Mouse (Mus musculus): ENCODE measurements around the gene Dnajb4.

Gene Dnajb4

GRCm38 (mm10) chr3:152209967-152210634, at the start of gene Dnajb4, which contains the start of gene Fubp1:
Gene Dnajb4, minus strand, starts transcription at chr3:152210302.
Gene Fubp1, plus strand, starts transcription at chr3:152210422.
- peak; percentile 98 to 100 for DNase-seq (ENCODE audit: low spot score in 2 of 2)

DNA sequence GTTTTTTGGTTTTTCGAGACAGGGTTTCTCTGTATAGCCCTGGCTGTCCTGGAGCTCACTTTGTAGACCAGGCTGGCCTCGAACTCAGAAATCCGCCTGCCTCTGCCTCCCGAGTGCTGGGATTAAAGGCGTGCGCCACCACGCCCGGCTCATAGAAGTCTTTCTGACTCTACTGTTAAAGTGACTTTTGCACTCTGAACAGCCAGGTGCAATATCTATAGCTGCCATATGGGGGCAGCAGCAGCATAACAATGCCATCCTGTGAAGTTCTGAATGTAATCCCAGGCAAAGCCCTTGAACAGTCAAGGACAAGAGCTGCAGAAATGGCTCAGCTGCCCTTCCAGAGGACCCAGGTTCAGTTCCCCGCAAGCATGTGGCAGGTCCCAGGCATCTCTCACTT, 49.3 kb upstream of the Dnajb4 start:
- DNase-seq (ENCODE audit: low spot score in 2 of 2), result peak; percentile 42 to 75

DNA sequence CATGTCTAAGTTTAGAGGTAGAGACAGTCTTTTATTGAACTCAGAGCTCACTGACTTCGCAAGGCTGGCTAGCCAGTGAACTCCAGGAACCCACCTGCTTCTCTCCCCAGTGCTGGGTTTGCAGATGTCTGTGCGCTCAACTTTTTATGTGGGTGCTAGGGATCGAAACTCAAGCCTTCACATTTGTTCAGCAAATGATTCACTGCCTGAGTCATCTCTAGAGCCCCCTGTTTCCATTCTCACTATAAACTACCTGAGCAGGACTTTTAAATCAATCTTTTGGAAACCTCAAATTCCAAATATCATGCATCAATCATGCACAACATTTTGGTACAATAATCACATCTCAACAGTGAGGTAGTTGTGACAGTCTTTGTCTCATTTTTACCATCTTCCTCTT, 47.4 kb upstream of the Dnajb4 start:
- no peak for DNase-seq (ENCODE audit: low spot score in 2 of 2)

DNA sequence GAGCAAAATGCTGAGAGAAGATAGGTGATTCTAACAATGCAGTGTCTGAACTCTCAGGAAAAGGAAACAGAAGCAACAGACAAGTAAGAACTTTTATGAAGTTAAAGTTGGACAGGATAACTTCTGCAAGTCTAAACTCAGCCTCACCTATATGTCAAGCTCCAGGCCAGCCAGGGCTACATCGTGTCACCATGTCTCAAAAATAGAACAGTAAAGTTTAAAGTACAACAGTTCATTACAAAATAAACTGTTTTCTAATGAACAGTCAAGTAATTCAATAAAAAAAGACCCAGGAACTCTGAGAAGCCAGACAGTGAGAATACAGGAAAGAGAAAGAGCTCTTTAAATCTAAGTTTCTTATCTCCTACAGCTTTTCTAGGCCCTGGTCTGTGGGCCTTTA, 40.4 kb upstream of the Dnajb4 start:
- no peak for DNase-seq (ENCODE audit: low spot score in 2 of 2)

DNA sequence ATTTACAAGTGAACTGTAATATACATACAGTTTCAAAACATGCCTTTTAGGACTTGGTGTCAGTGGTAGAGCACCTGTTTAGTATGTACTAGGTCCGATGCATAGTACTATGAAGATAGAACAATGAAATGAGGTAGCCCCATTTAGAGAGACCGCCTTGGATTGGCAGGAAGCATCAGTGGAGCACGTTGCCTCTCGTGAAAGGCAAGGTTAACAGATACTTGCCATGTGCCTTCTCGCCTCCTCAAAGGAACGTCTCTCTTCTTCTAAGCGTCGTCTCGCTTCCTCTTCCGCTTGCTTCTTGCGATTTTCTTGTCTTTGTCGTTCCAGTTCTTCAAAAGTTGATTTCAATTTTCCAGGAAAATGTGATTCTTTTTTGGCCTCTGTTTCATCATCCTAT, 37.6 kb upstream of the Dnajb4 start:
- DNase-seq (ENCODE audit: low spot score in 2 of 2), result no peak

DNA sequence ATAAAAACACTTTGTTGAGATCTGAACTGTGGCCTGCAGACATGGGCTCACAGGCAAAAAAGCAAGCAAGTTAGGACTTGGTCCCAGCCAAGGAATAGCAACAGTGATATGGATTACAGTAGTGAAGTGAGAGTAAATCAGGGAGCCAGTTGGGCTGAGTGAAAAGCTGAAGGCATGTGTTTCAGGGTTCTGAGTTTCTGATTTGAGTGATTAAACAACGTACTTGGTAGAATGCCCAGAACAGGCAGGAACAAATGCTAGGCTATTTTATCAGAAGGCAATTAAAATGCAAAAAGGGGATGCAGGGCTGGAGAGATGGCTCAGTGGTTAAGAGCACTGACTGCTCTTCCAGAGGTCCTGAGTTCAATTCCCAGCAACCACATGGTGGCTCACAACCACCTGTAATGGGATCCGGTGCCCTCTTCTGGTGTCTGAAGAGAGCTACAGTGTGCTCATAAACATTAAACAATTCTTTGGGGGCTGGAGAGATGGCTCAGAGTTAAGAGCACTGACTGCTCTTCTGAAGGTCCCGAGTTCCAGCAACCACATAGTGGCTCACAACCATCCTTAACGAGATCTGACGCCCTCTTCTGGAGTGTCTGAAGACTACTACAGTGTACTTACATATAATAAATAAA, 35.3 kb upstream of the Dnajb4 start:
- DNase-seq (ENCODE audit: low spot score in 2 of 2), result no peak

- no peak for DNase-seq (ENCODE audit: low spot score in 2 of 2)
These were observed 33.2 kb upstream of the Dnajb4 start for GRCm38 (mm10) chr3:152243304-152243703.

DNA sequence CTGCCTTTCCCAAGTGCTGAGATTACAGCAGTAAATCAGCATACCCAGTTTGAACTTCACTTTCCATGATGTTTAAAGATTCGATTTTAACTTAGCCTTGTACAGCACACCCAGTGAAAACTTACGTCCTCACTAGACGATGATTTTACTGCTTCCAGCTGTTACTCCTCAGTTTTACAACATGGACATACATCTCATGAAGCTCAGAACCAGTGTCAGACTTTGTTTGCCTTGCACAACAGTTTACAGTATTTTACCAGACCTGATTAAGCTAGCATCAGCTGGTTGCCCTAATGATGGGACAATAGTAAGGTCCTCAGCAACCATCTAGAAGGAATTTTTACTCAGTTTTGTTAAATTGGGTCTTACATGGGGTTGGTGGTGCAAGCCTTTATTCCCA, 31.0 kb upstream of the Dnajb4 start:
- no peak for DNase-seq (ENCODE audit: low spot score in 2 of 2)

DNA sequence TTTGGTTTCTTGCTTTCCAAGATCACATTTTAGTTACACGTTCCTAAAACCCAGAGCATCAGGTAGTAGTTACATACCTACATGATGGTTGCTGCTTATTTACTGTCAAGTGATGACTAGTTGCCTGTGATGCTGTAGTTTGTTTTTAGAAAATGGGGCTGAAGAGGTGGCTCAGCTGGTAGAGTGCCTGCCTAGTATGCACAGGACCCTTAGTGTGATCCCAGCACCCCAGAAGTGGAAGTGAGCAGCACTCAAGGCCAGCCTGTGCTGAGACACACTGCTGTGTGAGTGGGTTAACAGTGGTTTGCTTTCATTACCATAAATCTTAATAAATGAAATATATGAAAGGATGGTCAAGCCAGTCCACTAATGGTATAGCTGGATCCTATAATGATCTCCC, 29.5 kb upstream of the Dnajb4 start:
- DNase-seq (ENCODE audit: low spot score in 2 of 2), result no peak

DNA sequence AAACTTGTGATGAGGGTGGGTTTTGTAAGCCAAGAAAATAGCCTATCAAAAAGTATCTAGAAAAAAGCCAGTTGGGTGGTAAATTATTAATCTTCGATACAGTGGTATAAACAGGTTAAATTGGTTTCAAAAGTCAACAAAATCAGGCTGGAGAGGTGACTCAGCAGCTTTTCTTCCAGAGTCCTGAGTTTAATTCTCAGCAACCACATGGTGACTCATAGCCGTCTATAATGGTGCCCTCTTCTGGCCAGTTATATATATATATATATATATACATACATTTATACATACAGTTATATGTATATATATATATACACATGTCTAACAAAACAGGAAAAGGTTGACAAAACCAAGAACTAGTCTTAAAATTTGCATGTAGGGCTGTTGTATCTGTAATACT, 28.7 kb upstream of the Dnajb4 start:
- no peak for DNase-seq (ENCODE audit: low spot score in 2 of 2)

GRCm38 (mm10) chr3:152235805-152236204, 25.7 kb upstream of the Dnajb4 start:
- DNase-seq (ENCODE audit: low spot score in 2 of 2), result no peak

DNA sequence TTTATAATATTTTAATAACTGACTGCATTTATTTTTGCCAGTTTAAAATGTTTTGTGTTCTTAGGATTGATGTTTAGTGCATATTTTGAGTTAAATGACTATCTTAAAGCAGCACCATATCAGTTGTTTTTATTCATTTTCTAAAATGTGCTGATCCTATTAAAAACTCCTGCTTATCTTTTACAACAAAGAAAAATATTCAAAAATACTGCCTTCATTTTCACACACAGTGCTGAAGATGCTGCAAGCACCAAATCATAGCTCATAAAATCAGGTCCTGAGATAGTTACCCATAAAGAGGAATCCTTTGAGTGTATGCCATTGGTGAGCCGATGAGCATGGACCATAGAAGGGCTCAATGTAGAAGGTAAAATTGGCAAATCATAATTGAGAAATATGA, 25.1 kb upstream of the Dnajb4 start:
- DNase-seq (ENCODE audit: low spot score in 2 of 2), result no peak

DNA sequence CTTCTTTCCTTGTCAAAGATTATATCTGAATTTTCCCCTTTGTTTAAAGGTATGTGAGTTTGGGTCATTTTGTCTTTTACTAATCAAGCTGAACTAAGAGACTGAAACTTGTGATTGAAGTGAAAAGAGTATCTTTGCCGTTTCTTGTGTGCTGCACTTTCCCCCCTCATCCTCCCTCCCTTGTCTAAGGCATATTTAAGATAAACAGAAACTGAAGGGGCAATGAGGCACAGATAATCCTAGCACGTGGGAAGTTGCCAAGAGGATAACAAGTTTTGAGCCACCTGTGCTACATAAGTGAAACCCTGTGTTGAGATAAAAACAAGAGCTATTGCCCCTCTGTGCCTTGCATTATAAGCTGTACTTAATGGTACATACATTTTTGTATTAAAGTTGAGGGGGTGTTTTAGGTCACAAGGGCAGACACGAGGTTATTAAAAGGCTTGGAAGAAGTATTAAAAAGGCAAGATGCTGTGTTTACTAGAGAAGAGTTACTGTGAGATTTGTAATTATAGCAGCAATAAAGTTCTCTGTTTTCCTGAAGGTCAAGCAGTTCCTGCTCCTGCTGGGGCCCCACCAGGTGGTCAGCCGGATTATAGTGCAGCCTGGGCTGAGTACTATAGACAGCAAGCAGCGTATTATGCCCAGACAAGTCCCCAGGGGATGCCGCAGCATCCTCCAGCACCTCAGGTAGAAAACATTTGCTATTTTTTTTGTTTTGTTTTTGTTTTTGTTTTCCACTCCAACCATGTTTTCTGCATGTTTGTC, 21.4 kb upstream of the Dnajb4 start:
- no peak for DNase-seq (ENCODE audit: low spot score in 2 of 2)

- no peak for DNase-seq (ENCODE audit: low spot score in 2 of 2)
These were observed 19.2 kb upstream of the Dnajb4 start for GRCm38 (mm10) chr3:152229271-152229670.

DNA sequence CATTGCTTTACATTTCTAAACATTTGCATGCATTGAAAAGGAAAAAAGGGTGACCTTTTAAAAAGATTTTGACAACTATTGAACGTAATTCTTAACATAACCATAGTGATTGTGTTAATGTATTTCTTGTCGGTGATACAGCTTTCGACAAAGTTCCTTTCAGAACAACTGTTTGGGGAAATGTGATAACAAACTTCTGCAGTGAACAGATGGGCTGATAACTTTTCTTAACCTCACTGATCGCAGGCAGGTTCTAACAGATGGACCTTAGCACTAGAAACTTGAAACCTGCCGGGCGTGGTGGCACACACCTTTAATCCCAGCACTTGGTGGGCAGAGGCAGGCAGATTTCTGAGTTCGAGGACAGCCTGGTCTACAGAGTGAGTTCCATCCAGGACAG, 18.7 kb upstream of the Dnajb4 start:
- no peak for DNase-seq (ENCODE audit: low spot score in 2 of 2)

DNA sequence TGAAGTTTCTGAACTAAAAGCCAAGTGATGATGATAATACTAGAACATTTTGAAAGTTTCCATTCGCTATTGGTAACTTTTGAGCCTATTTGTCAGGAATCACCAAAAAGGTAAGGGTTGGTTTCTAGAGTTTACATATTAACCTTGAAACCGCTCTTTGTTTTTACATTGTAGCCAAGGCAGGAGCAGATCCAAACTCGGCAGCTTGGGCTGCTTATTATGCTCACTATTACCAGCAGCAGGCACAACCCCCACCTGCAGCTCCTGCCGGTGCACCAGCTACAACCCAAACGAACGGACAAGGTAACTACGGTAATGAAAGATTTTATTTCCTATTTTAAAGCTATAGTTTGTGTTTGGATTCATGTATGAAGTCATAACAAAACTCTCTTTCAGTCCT, 15.8 kb upstream of the Dnajb4 start:
- DNase-seq (ENCODE audit: low spot score in 2 of 2), result no peak

GRCm38 (mm10) chr3:152224918-152225317, 14.8 kb upstream of the Dnajb4 start:
- no peak for DNase-seq (ENCODE audit: low spot score in 2 of 2)

GRCm38 (mm10) chr3:152213416-152213815, 3.3 kb upstream of the Dnajb4 start:
- no peak for DNase-seq (ENCODE audit: low spot score in 2 of 2)

DNA sequence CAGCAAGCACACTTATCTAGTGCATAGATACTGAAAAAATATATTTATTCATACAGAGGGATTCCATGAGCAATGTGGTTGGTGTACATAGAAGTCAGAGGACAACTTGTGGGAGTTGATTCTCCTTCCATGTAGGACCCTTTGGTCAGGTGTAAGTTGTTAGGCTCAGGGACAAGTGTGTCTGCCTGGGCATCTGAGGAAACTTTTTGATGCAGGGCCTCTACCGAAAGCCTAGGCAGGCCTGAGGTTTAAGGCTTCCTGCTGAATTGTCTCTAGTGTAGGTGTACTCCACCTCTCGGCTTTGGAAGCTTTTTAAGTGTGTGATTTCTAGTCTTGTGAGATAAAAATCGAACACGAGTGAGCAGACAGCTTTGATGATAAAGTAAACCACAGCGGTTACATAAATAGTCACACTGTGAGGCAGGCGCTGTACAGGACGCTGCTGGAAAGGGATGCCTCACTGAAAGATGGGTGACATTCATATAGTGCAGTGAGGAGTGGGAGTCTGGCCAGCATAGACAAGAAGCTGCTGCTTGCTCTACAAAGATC, 1.7 kb upstream of the Dnajb4 start:
- no peak for DNase-seq (ENCODE audit: low spot score in 2 of 2)

GRCm38 (mm10) chr3:152210728-152211391, 758 bp upstream of the Dnajb4 start:
- DNase-seq (ENCODE audit: low spot score in 2 of 2), result peak; percentile 46 to 52

- no peak for DNase-seq (ENCODE audit: low spot score in 2 of 2)
These were observed 730 bp downstream of the Dnajb4 start for GRCm38 (mm10) chr3:152209177-152209966.
